Mouse (Mus musculus) heart, adult 11 months (tissue): Measurements from ENCODE around the gene Armh1.
"Not testable (repeated sequence)": the region's sequence is repeated elsewhere in the genome, so short reads cannot be mapped to it uniquely, and the experiment has no call there.

Experiments
- DNase-seq: peaks from one replicate; pipeline ENCODE4 v3.0.0; 2022

Gene Armh1

DNA sequence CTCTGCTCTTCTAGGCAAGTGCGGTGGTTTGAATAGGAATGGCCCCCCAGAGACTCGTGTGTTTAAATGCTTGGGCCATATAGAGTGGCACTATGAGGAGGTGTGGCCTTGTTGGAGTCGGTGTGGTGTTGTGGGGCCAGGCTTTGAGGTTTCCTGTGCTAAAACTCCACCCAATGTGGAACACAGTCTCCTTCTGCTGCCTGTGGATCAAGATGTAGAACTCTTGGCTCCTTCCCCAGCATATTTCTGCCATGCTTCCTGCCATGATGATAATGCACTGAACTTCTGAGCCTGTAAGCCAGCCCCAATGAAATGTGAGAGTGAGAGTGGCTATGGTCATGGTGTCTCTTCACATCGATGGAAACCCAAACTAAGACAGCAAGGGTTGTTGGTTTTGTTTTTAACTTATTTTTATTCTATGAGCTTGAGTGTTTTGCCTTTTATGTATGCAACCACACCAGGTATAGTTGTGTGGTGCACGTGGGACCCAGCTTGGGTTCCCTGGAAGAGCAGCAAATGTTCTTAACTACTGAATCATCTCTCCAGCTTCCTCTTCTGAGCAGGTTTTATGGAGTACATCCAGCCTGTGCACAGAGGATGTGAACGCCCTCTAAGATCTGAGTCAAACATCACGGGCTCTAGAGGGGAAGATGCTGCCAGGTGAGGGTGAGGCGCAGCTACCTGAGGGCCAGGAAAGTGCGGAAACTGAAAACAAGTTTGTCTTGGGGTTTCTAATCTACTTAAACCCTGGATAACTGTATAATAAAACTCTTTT, 31.0 kb downstream of the Armh1 start:
- DNase-seq, result no peak

DNA sequence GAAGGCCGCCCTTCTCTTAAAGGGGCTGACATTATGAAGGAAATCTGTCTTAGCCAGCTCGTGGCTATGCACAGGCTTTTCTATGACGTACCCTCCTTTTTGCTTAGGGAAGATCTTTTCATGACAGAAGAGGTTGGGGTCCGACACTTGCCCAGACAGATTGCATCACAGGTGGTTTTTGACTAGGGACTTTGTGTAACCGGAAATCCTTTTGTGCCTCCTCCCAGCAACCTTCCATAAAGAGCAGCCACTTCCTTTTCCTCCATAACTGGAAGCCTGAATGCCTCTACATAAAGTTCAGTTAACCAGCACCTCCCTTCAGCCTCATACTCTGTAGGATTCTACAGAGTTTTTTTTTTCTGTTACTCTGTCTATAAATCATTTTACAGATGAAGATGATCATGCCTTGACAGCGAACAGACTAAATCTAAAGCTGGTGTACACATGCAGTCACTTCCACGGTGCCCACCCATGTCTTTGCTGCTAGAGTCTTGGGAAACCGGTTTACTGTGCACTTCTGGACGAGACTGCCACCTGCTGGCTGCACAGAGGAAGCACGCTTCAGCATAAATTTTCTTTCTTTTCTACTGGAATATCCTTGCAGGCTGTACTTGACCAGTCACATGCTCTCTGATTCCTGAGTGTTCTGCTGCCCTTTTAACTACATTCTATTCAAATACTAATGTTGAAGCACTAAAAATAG, 33.3 kb downstream of the Armh1 start:
- no peak for DNase-seq

DNA sequence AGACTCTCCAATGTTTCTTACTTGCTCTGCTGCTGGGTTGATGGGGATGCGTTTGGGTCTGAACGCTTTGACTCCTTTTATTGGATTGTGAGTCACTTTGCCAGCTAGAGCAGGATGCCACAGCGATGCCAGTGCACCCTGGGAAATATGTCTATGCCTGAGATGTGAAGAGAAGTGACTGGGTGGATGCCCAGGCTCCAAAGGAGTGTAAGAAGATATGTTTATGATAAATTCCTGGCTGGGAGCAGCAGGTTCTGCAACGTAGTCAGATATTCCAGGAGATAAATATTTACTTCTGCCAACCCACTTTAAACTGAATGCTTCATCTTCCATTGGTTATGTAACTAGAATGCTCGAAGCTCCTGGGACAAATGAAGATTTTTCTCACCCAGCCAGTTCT, 34.9 kb downstream of the Armh1 start:
- DNase-seq, result no peak

DNA sequence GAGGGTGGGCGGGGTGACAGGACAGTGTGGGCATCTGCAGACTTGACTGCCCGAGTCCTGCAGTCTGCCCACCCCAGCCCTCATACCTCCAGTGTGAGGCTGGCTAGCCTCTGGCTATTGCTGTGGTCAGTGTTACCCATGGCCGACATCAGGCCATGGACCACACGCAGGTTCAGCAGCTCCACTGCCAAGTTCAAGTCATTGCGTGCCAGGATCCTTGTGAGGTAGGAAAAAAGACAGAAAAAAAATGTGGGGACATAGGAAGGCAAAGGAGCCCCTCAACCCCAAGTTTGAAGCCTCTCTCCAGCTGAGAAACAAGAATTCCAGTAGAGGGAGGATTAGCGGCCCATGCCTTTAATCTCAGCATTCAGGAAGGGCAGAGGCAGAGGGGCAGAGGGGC, 37.7 kb downstream of the Armh1 start:
- peak; percentile 73 for DNase-seq

DNA sequence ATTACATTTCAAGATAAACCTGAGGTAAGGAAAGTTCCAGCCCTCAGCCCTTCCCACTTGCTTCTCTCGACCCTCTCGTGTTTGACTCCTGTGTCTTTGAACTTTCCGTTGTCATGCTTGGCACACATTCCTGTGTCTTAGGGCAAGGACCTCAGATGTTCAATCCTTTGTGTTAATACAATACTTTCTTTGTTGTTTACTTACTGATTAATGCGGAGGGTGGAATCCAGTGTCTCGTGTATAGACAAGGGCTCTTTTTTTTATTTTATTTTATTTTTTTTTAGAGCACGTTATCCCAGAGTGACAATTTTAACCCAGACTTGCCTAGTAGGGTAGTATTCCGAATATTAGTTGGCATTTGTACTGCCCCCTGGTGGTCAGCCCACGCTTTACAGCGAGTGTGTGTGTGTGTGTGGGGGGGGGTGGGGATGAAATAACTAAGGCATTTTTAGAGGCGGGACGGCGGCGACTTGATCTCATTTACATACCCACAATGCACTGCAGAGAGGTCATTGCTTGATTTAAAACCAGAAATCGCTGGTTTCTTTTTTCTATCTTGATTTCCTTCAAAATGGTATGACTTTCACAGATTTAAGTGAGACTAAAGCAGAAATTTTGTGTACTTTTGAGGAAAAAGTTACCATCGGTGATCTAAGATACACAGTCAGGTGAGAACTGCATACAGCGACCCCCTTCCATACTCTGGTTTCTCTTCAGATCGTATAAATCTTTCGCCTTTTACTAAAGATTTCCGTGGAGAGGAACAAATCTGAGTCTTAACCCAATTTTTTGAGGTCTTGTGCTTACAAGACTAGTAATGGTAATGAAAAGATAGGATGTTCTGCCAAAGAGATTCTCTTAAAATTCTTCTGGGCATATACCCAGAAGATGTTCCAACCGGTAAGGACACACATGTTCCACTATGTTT, 41.5 kb downstream of the Armh1 start:
- DNase-seq, result peak; percentile 95

DNA sequence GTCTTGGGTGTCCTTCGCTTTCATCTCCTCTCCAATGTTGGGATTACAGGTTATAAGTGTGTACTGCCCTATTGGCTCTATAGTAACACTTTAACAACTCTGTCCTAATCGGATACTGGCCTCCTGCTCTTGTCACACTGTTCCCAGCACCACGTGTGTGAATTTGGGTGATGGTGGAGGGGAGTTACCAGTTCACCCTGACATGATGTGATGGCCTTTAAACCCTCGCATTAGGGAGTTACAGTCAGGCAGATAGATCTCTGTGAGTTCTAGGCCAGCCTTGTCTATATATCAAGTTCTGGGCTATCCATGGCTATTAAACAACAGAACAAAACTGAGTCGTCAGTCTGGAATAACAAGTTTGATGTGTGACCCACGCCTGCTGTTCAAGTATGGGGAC, 42.3 kb downstream of the Armh1 start:
- peak; percentile 84 for DNase-seq

DNA sequence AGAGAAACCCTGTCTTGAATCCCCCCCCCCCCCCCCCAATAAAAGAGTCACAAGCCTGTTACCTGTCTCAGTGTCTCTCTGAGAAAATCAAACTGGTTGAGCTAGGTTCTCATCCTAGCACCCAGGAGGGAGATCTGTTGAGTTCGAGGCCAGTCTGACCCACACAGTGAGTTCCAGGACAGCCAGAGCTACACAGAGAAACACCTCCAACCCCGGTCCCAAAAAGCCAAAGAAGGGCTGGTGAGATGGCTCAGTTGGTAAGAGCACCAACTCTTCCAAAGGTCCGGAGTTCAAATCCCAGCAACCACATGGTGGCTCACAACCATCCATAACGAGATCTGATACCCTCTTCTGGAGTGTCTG, 49.0 kb downstream of the Armh1 start:
- DNase-seq, result no peak

DNA sequence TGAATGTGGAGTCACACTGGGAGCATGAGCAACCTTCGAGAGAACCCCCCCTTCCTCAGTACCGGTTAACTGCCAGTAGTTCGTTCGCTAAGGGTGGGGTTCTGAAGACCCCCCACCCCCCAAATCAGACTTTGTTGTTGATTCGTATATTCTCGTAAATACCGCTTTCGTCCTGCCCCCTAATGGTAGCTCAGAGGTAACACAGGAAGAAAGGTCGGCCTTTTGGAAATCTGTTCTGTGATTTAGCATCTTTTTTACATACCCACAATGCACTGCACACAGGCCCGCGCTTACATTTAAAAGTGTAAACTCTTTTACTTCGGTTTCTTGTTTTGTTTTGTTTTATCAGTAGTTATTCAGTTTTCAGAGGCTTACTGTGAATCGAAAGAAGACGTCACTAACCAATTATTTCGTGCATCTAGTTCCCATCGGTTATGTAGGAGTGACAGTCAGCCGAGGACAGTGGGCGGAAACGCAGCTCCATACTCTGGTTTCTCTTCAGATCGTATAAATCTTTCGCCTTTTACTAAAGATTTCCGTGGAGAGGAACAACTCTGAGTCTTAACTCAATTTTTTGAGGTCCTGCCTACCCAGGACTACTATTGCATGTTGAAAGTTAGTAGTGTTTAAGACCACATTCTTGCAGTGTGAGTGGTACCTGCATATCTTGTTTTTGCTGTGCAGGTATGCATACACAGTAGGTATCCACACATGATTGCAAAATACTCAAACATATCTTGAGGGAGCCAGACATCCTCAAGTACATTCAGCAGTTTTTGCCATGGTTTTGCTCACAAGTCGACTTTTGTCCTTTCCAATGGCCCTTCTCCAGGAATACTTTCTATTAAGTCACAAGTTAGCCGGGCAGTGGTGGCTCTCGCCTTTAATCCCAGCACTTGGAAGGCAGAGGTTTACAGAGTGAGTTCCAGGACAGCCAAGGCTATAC, 49.6 kb downstream of the Armh1 start:
- peak; percentile 92 for DNase-seq

DNA sequence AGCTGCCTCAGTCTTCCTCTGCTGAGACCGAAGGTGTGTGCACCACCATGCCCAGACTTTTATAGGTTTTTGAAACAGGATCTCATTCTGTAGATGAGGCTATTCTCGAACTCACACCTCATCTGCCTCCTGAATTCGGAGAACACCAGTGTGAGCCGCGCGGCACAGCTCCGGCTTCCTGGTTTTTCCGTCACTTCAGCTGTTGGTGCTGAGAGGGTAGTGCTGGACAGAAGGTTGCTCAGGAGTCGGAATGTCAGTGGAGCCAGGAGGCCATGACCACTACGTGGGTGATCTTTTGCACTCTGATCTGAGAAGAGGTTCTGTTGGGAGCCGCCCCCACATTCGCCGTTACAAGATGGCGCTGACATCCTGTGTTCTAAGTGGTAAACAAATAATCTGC, 60.1 kb downstream of the Armh1 start:
- DNase-seq, result peak; percentile 75

DNA sequence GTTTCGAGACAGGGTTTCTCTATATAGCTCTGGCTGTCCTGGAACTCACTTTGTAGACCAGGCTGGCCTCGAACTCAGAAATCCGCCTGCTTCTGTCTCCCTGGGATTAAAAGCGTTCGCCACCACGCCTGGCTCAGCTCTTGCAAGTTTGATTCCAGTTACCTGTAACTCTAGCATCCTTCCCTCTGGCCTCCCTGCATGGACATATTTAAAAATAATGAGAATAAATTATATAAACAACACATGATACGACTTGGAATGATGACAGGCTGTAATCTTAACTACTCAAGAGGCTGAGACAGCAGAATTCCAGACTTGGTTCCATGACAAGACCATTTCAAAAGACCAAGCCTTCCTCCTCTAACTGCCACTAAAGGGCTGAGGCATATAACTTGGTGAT, 61.3 kb downstream of the Armh1 start:
- peak; percentile 86 for DNase-seq

DNA sequence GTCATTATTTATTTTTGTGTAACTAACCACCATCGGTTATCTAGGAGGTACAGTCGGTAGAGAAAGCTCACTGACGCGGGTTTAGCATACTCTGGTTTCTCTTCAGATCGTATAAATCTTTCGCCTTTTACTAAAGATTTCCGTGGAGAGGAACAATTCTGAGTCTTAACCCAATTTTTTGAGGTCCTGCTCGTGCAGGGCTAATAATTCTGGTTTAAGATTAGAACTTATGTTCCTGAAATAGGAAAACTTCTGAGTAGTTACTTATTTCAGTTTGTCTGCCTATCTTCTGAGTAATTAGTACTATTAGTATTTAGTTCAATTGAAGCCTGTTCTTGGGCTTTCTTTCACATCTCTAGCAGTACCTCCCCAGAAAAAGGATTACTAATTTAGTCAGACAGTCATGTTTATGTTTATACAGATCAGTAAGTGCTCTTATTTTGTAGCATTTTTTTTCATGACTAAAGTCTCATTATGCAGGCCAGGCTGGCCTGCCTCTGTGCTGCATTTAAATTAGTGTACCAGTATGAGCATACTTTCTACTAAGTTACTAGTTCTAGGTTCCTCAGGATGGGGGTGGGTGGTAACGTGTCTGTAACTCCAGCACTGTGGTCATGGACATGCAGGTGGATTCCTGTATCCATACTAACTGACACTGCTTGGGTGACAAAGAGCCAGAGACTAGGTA, 61.9 kb downstream of the Armh1 start:
- DNase-seq, result peak; percentile 91

DNA sequence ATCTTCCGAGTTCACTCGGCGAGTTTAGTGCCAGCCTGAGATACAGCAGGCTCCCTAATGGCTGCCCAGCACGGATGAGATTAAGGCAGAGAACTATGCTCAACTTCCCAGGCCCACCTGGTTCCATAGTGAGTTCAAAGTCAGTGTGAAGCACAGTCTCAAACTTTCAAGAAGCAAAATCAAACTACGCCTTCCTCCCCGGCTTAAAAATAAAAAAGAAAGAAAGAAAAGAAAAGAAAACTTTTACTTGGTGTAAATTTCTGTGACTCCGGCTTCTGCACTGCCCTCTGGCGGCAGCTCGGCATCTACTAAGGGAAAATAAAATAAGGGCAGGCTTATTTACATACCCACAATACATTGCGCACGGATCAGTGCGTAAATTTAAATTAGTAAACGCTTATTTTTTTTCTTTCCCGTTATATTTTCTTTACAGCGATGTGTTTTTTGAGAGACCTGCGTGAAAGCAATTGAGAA, 62.5 kb downstream of the Armh1 start:
- peak; percentile 96 for DNase-seq

DNA sequence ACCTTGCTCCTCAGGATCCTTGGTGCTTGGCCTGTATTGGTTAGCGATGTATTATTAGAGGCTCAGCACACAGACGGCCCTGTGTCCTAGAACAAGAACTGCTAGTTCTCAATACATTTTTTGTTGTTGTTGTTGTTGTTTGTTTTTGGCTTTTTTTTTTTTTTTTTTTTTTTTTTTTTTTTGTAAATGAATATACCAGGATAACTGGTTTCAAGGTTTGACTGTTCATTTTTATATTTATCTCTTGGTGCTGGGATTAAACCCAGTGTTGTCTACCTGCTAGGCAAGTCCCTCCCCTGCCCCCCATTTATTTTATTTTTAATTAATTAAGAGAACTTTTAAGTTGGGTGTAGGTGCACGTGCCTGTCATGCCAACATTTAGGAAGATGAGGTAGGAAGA, 63.0 kb downstream of the Armh1 start:
- no peak for DNase-seq

DNA sequence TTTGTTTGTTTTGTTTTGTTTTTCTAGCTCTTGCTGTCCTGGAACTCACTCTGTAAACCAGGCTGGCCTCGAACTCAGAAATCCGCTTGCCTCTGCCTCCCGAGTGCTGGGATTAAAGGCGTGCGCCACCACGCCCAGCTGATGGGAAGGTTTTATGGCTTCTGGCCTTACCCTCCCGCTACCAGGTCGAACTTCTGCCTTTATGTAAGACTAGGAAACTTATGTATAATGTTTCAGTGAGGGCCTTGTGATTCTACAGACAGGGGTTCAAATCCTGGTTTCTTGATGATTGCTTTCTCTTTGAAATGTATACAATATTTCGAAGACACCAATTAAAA, 69.2 kb downstream of the Armh1 start:
- DNase-seq, result not testable (repeated sequence)

DNA sequence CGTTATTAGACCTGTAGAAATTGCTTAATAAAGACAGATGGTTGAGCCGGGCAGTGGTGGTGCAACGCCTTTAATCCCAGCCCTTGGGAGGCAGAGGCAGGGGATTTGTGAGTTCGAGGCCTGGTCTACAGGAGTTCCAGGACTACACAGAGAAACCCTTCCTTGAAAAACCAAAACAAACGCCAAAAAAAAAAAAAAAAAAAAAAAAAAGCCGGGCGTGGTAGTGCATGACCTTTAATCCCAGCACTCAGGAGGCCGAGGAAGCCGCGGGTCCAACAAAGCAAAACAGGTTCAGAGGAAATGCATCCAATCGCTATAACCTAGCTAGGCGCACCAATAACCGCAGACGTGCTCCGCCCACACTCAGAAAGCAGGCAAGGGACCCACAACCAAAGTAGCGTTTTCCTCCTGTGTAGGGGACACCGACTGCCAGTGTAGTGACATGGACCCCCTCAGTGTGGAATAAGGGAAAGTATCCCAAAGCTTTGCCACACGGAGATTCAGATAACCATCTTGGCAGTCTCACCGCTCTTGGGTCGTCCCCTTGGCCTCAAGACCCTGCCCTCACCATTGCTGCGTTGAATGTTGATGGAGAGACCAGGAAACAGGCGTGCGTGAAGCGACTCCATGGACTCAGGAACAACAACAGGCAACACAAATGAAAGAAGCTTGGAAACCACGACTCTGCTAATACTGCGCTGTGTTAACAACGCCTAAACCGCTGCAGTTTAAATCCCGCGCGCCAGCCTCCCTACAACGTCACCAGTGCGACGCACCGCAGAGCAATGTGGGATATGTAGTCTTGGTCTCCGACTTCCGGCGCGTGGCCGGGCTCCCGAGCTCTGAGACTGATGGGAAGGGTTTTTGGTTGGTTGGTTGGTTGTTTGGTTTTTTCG, 69.8 kb downstream of the Armh1 start, which contains the start of gene Kif2c:
TSS of gene Kif2c (minus strand) at position 777 of the 896 bp plus-strand sequence.
- DNase-seq, result peak; percentile 98

DNA sequence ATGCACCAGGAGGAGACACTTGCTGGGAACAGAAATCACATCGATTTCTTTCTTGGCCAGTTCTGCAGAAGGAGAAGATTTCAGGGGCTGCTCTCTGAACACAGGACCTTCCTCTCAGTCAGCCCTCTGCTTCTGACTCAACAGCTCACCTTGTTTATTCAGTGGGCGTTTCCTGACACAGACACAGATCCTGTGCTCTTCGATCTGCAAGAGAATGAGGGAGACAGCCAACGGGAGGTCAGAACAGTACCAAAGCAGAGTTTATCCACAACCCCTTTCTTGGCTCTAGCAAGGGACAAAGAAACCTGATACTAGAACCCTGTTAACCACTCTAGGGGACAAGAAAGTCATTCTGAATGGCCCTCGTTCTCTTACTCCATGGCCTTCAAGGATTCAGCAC, 82.0 kb downstream of the Armh1 start:
- no peak for DNase-seq
